Comparison of ENCODE assay signal across 18 mouse cellular contexts in the genomic region with DNA sequence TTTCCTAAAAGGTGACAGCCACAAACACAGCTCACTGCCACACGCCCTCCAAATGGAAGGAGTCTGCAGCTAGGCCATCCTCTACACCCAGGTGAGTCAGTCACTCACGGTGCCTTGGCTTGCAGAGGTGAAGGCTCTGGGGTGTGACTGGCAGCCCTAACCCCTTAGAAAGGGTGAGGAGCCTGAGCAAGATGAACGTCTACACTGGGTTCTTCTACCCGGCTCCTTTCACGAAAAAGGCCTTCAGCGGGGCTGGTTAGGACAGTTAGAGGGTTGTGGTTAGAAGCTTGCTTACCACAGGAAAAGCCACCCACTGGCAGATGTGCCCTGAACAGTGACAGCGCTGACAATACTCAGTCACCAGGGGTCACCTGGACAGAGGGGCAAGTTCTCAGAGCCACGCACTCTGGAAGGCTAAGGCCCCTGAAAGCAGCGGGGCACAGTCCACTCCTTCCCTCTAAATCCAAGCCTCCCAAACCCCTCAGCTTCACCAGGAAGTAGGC. TPM values are rescaled to one million over a fixed set of nuclear protein-coding genes. Genes with fewer than 3 reads are reported as not detected.
DNase-seq lines count a peak whose midpoint lies in the region; ATAC-seq and TF ChIP-seq lines count a peak whose summit lies in the region.
"Had no signal": no experiment of that assay in that cellular context is flagged by ENCODE, and none has a peak within 500 bp of the region (broad histone marks: within the 10 kb centered on the region; RNA-seq: fewer than 3 reads in every experiment).

No protein-coding gene starts in this region.

- no peak overlapping the region; the same call in 1 of the 2 replicates for H3K27ac ChIP-seq in heart, postnatal 0 days (ENCODE audit: low read depth)
- H3K27ac ChIP-seq in bone marrow, adult 2 months (ENCODE audit: control insufficient read depth, insufficient read depth, low read depth, low read length, poor library complexity), result peak overlapping the region; percentile 50
- H3K27ac ChIP-seq: midbrain, embryonic 12.5 days; neural tube, embryonic 13.5 days had no signal

- peaks cover 17% of the 10 kb centered on the region for H3K36me3 ChIP-seq in heart, postnatal 0 days (replicated peaks; ENCODE audit: control insufficient read depth, insufficient read depth, low read length)

- no peak overlapping the region for H3K9ac ChIP-seq in heart, postnatal 0 days (replicated peaks; ENCODE audit: low read depth, low read length)
- H3K9ac ChIP-seq: midbrain, embryonic 12.5 days; neural tube, embryonic 13.5 days had no signal

- no peak for TF ChIP-seq CTCF in heart, postnatal 0 days (IDR thresholded peaks at IDR 0.05; ENCODE audit: low read depth)
- no peak for TF ChIP-seq CTCF in bone marrow, adult 2 months (IDR thresholded peaks at IDR 0.05; ENCODE audit: control insufficient read depth, insufficient read depth, low read length)

- TF ChIP-seq POLR2A in bone marrow, adult 2 months (IDR thresholded peaks at IDR 0.05; ENCODE audit: borderline replicate concordance, control insufficient read depth, low read depth, low read length), result no peak

- no peak for TF ChIP-seq EP300 in heart, postnatal 0 days (IDR thresholded peaks at IDR 0.05; ENCODE audit: low read depth)

- 80% methylated on average over 9 of the region's 9 CpGs for WGBS in heart, postnatal 0 days
- 10% methylated on average over 9 of the region's 9 CpGs for WGBS in bone marrow, adult 2 months

- no peaks in the 10 kb centered on the region for H3K4me1 ChIP-seq in heart, postnatal 0 days (ENCODE audit: control insufficient read depth, insufficient read depth)
- peaks cover 2% of the 10 kb centered on the region; the same call in 1 of the 2 replicates for H3K4me1 ChIP-seq in bone marrow, adult 2 months (ENCODE audit: control insufficient read depth, insufficient read depth, low read length)
- H3K4me1 ChIP-seq: midbrain, embryonic 12.5 days; neural tube, embryonic 13.5 days had no signal

- no peaks in the 10 kb centered on the region for H3K27me3 ChIP-seq in heart, postnatal 0 days (ENCODE audit: control insufficient read depth, insufficient read depth, low read length)
- H3K27me3 ChIP-seq: midbrain, embryonic 12.5 days; neural tube, embryonic 13.5 days had no signal

- peak overlapping the region; percentile 18; the same call in 1 of the 2 replicates for H3K4me3 ChIP-seq in heart, postnatal 0 days (ENCODE audit: low read depth, low read length)
- H3K4me3 ChIP-seq in bone marrow, adult 2 months (replicated peaks; ENCODE audit: control insufficient read depth, low read depth, low read length), result no peak overlapping the region
- H3K4me3 ChIP-seq: midbrain, embryonic 12.5 days; neural tube, embryonic 13.5 days had no signal

- ATAC-seq in heart, postnatal 0 days (ENCODE audit: insufficient read depth, low read depth), result no peak
- peak; percentile 63 for ATAC-seq in megakaryocyte, adult 5-6 weeks (ENCODE audit: poor library complexity, severe bottlenecking)

- H3K4me2 ChIP-seq in heart, postnatal 0 days (ENCODE audit: low read depth, low read length), result peak overlapping the region; percentile 33; the same call in 1 of the 2 replicates
- H3K4me2 ChIP-seq: midbrain, embryonic 12.5 days; neural tube, embryonic 13.5 days had no signal

- DNase-seq in heart, postnatal 0 days (ENCODE audit: low spot score), result no peak
- no peak for DNase-seq in heart, adult 9 months (ENCODE audit: low spot score in 2 of 2)
- peak; percentile 72 for DNase-seq in thymus, postnatal 0 days (ENCODE audit: low spot score)
- DNase-seq in layer of hippocampus, postnatal 25 days (ENCODE audit: extremely low spot score in 1 of 2, low spot score in 1 of 2), result no peak
- DNase-seq in ovary, postnatal 14 days (ENCODE audit: low spot score), result no peak
- DNase-seq in gastrocnemius, postnatal 25 days, result no peak
- DNase-seq: adrenal gland, postnatal 25 days; cerebellum, adult 11-12 months; embryo, embryonic 11 days; heart, postnatal 36 days; lung, adult 2 months; right cerebral cortex, postnatal 25 days had no signal

- H3K9me3 ChIP-seq in heart, postnatal 0 days (replicated peaks; ENCODE audit: control insufficient read depth, low read length), result no peaks in the 10 kb centered on the region
- H3K9me3 ChIP-seq: midbrain, embryonic 12.5 days; neural tube, embryonic 13.5 days had no signal

RNA-seq across cellular contexts. Expression of gene Setd4, which starts 18.1 kb away (rescaled TPM):
- 3.2 and 5.3 TPM in 2 replicates for total RNA-seq in heart, postnatal 0 days (2014; rRNA removed; ENCODE audit: low replicate concordance)
- polyA plus RNA-seq in heart, postnatal 0 days (2015; fragmentation: Nextera tagmentation; extraction: Ambion mirVana), result 3.7 TPM in 2 replicates
- polyA plus RNA-seq in bone marrow, adult 2 months (2011; ENCODE audit: insufficient read depth, insufficient read length, low replicate concordance, missing spikeins), result 17.1 TPM in 2 replicates
- 3.9 and 6.7 TPM in 2 replicates for total RNA-seq in megakaryocyte, adult 5-6 weeks (2015)
- 1.9 and 2.7 TPM in 2 replicates for total RNA-seq in megakaryocyte, adult 5-6 weeks (2017)
- 61.3 and 71.7 TPM in 2 replicates for polyA plus RNA-seq in thymus, postnatal 0 days (2015; fragmentation: Nextera tagmentation; extraction: Ambion mirVana)
- total RNA-seq in layer of hippocampus, postnatal 25 days (2021), result 10 to 100 TPM in 1 of 2 experiments, 1 to 10 TPM in 1; 7.0 to 11.6 TPM
- total RNA-seq in gastrocnemius, postnatal 25 days (2021), result under 1 TPM; 0.36 to 0.80 TPM

RNA-seq across cellular contexts. Expression of gene Cbr1, which starts 19.9 kb away (rescaled TPM):
- 17.2 and 55.5 TPM in 2 replicates for total RNA-seq in heart, postnatal 0 days (2014; rRNA removed; ENCODE audit: low replicate concordance)
- 54.5 and 56.1 TPM in 2 replicates for polyA plus RNA-seq in heart, postnatal 0 days (2015; fragmentation: Nextera tagmentation; extraction: Ambion mirVana)
- 6.8 and 12.3 TPM in 2 replicates for polyA plus RNA-seq in bone marrow, adult 2 months (2011; ENCODE audit: insufficient read depth, insufficient read length, low replicate concordance, missing spikeins)
- total RNA-seq in megakaryocyte, adult 5-6 weeks (2015), result 3.2 and 4.8 TPM in 2 replicates
- 4.8 and 6.6 TPM in 2 replicates for total RNA-seq in megakaryocyte, adult 5-6 weeks (2017)
- polyA plus RNA-seq in thymus, postnatal 0 days (2015; fragmentation: Nextera tagmentation; extraction: Ambion mirVana), result 82.5 and 89.5 TPM in 2 replicates
- 10 to 100 TPM; 67.9 to 76.2 TPM for total RNA-seq in layer of hippocampus, postnatal 25 days (2021)
- total RNA-seq in gastrocnemius, postnatal 25 days (2021), result 10 to 100 TPM; 19.2 to 21.6 TPM

RNA-seq across cellular contexts. Expression of gene Gm5678, which starts 42.1 kb away (rescaled TPM):
- total RNA-seq in heart, postnatal 0 days (2014; rRNA removed; ENCODE audit: low replicate concordance), result not detected in 2 replicates
- polyA plus RNA-seq in heart, postnatal 0 days (2015; fragmentation: Nextera tagmentation; extraction: Ambion mirVana), result not detected in 2 replicates
- not detected in 2 replicates for polyA plus RNA-seq in bone marrow, adult 2 months (2011; ENCODE audit: insufficient read depth, insufficient read length, low replicate concordance, missing spikeins)
- not detected in 2 replicates for total RNA-seq in megakaryocyte, adult 5-6 weeks (2015)
- total RNA-seq in megakaryocyte, adult 5-6 weeks (2017), result not detected in 2 replicates
- 0.18 and 0.25 TPM in 2 replicates for polyA plus RNA-seq in thymus, postnatal 0 days (2015; fragmentation: Nextera tagmentation; extraction: Ambion mirVana)
- 1 to 10 TPM; 3.5 to 3.6 TPM for total RNA-seq in layer of hippocampus, postnatal 25 days (2021)
- 1 to 10 TPM in 1 of 2 experiments, under 1 TPM in 1; 0.59 to 1.7 TPM for total RNA-seq in gastrocnemius, postnatal 25 days (2021)
- polyA plus RNA-seq: intestine, postnatal 0 days; large intestine, adult 2 months; lung, adult 2 months; midbrain, embryonic 12.5 days; neural tube, embryonic 13.5 days had no signal
